In the genomic region with DNA sequence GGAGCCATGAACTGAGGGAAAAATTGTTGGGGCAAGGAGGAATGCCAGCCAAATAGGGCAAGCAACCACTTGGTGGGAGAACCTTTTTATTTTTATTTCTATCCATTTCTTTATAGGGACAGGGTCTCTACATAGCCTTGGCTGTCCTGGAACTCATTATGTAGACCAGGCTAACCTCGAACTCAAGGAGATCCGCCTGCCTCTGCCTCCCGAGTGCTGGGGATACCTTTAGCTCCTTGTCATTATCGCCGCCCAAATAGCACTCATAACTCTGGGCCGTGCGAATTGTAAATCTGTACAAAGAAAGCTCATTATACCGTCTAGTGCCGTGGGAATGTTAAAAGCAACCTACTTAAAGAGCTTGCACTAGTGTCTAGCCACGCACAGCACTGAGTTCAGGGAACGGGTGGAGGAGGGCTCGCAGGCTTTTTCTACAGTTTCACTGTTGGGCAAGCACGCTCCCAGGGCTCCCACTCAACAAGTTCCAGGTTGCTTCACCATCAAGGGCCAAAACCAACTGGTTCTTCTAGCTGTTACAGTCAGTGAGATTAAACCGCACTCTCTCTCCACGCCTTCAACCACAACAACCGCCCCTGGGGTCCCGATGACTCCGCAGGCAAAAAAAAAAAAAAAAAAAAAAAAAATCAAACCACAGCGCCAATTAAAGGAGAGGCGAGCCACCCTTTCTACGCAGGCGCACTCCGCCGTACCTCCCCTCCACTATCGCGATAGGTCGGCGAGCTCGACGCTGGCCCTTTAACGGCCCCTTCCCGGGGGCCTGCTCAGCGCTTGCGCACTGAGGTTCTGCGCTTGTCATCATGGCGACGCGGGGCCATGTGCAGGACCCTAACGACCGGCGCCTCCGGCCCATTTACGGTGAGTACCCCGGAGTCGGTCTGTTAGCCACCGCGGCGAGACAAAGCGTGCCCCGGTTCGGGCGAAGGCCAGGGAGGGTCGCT, we compare ENCODE assay signal across 8 mouse cellular contexts. TPM values are rescaled to one million over a fixed set of nuclear protein-coding genes. Genes with fewer than 3 reads are reported as not detected.
A peak's percentile ranks its signal among the peaks of the same experiment; 100 is the strongest.
DNase-seq lines count a peak whose midpoint lies in the region; ATAC-seq lines count a peak whose summit lies in the region.

A gene (plus strand): TSS at position 750 of the 959 bp plus-strand sequence.

- peak within 1 kb of the TSS; percentile 64 for H3K27ac ChIP-seq in brown adipose tissue, adult 24 weeks (replicated peaks; ENCODE audit: low read depth, low read length)
- H3K27ac ChIP-seq in heart, embryonic 13.5 days (replicated peaks), result peak within 1 kb of the TSS; percentile 92
- peak within 1 kb of the TSS; percentile 94 for H3K27ac ChIP-seq in liver, embryonic 12.5 days
- peak within 1 kb of the TSS; percentile 91 for H3K27ac ChIP-seq in stomach, embryonic 15.5 days

- no peaks in the 10 kb centered on the region for H3K9me3 ChIP-seq in heart, embryonic 13.5 days
- peaks cover 5% of the 10 kb centered on the region; the same call in 1 of the 2 replicates for H3K9me3 ChIP-seq in liver, embryonic 12.5 days (replicated peaks)
- H3K9me3 ChIP-seq in stomach, embryonic 15.5 days, result no peaks in the 10 kb centered on the region

- ATAC-seq in heart, embryonic 13.5 days (ENCODE audit: extremely low read depth, insufficient number of reproducible peaks, low FRiP score, low TSS enrichment), result peak; percentile 85
- ATAC-seq in liver, embryonic 12.5 days, result peak; percentile 93
- ATAC-seq in stomach, embryonic 15.5 days (ENCODE audit: insufficient read depth, low FRiP score, low read depth), result peak; percentile 95

- peak; percentile 99 for DNase-seq in CD4-positive, CD25-positive, alpha-beta regulatory T cell, adult 2 months (ENCODE audit: low read depth, low spot score)
- peak; percentile 94 for DNase-seq in fat pad, adult 2 months (ENCODE audit: extremely low read depth, low read depth, low spot score)
- peak; percentile 98 for DNase-seq in kidney, postnatal 10 days
- peak; percentile 91 to 94 for DNase-seq in natural killer cell, adult 2 months (ENCODE audit: low spot score in 2 of 2)

- H3K4me1 ChIP-seq in brown adipose tissue, adult 24 weeks (ENCODE audit: control insufficient read depth, insufficient read depth, insufficient read length, low read length), result peaks cover 11% of the 10 kb centered on the region
- peaks cover 27% of the 10 kb centered on the region for H3K4me1 ChIP-seq in heart, embryonic 13.5 days
- H3K4me1 ChIP-seq in liver, embryonic 12.5 days, result peaks cover 50% of the 10 kb centered on the region
- H3K4me1 ChIP-seq in stomach, embryonic 15.5 days, result peaks cover 20% of the 10 kb centered on the region

- H3K36me3 ChIP-seq in heart, embryonic 13.5 days, result peaks cover 5% of the 10 kb centered on the region
- H3K36me3 ChIP-seq in liver, embryonic 12.5 days, result peaks cover 27% of the 10 kb centered on the region
- no peaks in the 10 kb centered on the region for H3K36me3 ChIP-seq in stomach, embryonic 15.5 days

- no peaks in the 10 kb centered on the region for H3K27me3 ChIP-seq in heart, embryonic 13.5 days (replicated peaks)
- H3K27me3 ChIP-seq in liver, embryonic 12.5 days (replicated peaks), result no peaks in the 10 kb centered on the region
- no peaks in the 10 kb centered on the region for H3K27me3 ChIP-seq in stomach, embryonic 15.5 days (replicated peaks)

- H3K9ac ChIP-seq in heart, embryonic 13.5 days, result peak within 1 kb of the TSS; percentile 94
- H3K9ac ChIP-seq in liver, embryonic 12.5 days, result peak within 1 kb of the TSS; percentile 86
- H3K9ac ChIP-seq in stomach, embryonic 15.5 days, result peak within 1 kb of the TSS; percentile 73

- 9% methylated on average over 53 of the region's 53 CpGs for WGBS in heart, embryonic 13.5 days
- WGBS in liver, embryonic 12.5 days (ENCODE audit: insufficient replicate concordance), result 6% methylated on average over 53 of the region's 53 CpGs
- WGBS in stomach, embryonic 15.5 days, result 8% methylated on average over 53 of the region's 53 CpGs

- H3K4me3 ChIP-seq in brown adipose tissue, adult 24 weeks (ENCODE audit: insufficient read depth, low read depth, low read length), result peak within 1 kb of the TSS; percentile 76
- H3K4me3 ChIP-seq in heart, embryonic 13.5 days, result peak within 1 kb of the TSS; percentile 98
- peak within 1 kb of the TSS; percentile 95 for H3K4me3 ChIP-seq in liver, embryonic 12.5 days
- peak within 1 kb of the TSS; percentile 84 for H3K4me3 ChIP-seq in stomach, embryonic 15.5 days (replicated peaks)

- H3K4me2 ChIP-seq in heart, embryonic 13.5 days, result peak within 1 kb of the TSS; percentile 96
- peak within 1 kb of the TSS; percentile 98 for H3K4me2 ChIP-seq in liver, embryonic 12.5 days
- peak within 1 kb of the TSS; percentile 88 for H3K4me2 ChIP-seq in stomach, embryonic 15.5 days

RNA-seq across cellular contexts. Expression of the gene that starts here (rescaled TPM):
- 15.3 and 19.5 TPM in 2 replicates for polyA plus RNA-seq in brown adipose tissue, adult 24 weeks (2012; ENCODE audit: insufficient read depth, insufficient read length, missing spikeins)
- 30.4 and 34.7 TPM in 2 replicates for polyA plus RNA-seq in heart, embryonic 13.5 days (2015; fragmentation: Nextera tagmentation; extraction: Ambion mirVana)
- polyA plus RNA-seq in liver, embryonic 12.5 days (2016; fragmentation: Nextera tagmentation; extraction: Ambion mirVana), result 41.2 and 42.7 TPM in 2 replicates
- polyA plus RNA-seq in stomach, embryonic 15.5 days (2015; fragmentation: Nextera tagmentation; extraction: Ambion mirVana), result 40.2 and 41.8 TPM in 2 replicates

Comparison
In these comparisons a context has a peak if more than half of its experiments do, and no peak if none do; other contexts are left out.
1. Peak in every context shown above with its lines: DNase-seq, ATAC-seq, H3K4me3 ChIP-seq and H3K27ac ChIP-seq.